Mouse (Mus musculus) C2C12 (cell line): Measurements from ENCODE around the gene Entpd1.

ENCODE experiments used
- CEBPB ChIP-seq: IDR thresholded peaks from one replicate; pipeline ENCODE4 v1.6.1; 2011; ENCODE audit warnings: low read depth, mild to moderate bottlenecking, control low read depth, moderate library complexity
- CTCF ChIP-seq: IDR thresholded peaks from one replicate; pipeline ENCODE4 v1.5.1; 2011; ENCODE audit not compliant: control insufficient read depth, insufficient read depth, insufficient read length
- FOSL1 ChIP-seq: IDR thresholded peaks from one replicate; pipeline ENCODE4 v1.8.0; 2011; ENCODE audit warnings: mild to moderate bottlenecking, low read length; ENCODE audit not compliant: poor library complexity, insufficient read depth, severe bottlenecking
- MAX ChIP-seq: IDR thresholded peaks from one replicate; pipeline ENCODE4 v1.6.1; 2011; ENCODE audit warnings: mild to moderate bottlenecking, control low read depth
- MYOD1 ChIP-seq: IDR thresholded peaks from one replicate; pipeline ENCODE4 v1.6.1; 2011; ENCODE audit warnings: low read depth; ENCODE audit not compliant: control insufficient read depth, insufficient read length
- MYOG ChIP-seq: IDR thresholded peaks from one replicate; pipeline ENCODE4 v1.6.1; 2011; ENCODE audit not compliant: control insufficient read depth, insufficient read length; ENCODE audit errors: extremely low read depth
- USF1 ChIP-seq: IDR thresholded peaks from one replicate; pipeline ENCODE4 v1.6.1; 2011; ENCODE audit warnings: low read depth, mild to moderate bottlenecking, control low read depth, moderate library complexity

DNA sequence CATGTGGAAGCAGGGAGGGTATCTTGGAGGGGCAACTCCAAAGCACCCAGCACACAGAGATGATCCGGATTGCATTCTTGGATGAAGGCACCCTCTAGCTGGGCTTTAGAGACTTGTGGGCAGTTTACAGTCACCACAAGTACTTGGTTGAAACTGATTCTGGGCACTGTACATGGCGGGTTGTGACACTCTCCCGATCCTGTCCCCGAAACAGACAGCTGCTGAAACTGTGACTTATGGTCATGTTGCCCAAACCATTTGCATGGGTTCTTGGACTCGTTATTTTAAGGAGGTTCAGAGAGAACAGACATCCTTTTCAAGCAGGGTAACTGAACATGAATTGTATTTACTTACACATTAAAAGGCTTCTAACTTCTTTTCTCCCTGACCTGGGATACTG lies 44.0 kb downstream of the Entpd1 start:
- TF ChIP-seq MYOG: no peak
- TF ChIP-seq CTCF: no peak
- TF ChIP-seq CEBPB: no peak
- TF ChIP-seq MAX: no peak
- TF ChIP-seq MYOD1: no peak
- TF ChIP-seq USF1: no peak
- TF ChIP-seq FOSL1: no peak
